Mouse (Mus musculus) kidney, adult 2 months (tissue): ENCODE data around the gene Zfp61.

ENCODE experiments used
- CTCF ChIP-seq: fragments of 200-500 bp; conservative IDR thresholded peaks from 2 replicates; pipeline ENCODE4 v1.5.1; 2011; ENCODE audit warnings: low read depth, mild to moderate bottlenecking, control low read depth, low read length, moderate library complexity, mixed read lengths; ENCODE audit not compliant: insufficient read depth, insufficient read length
- POLR2A ChIP-seq: fragments of 200-500 bp; IDR thresholded peaks from one replicate; pipeline ENCODE4 v1.6.1; 2011; ENCODE audit warnings: low read depth, low read length, control low read depth

GRCm38 (mm10) chr7:24288512-24288911, 12.5 kb downstream of the Zfp61 start:
- no peak for TF ChIP-seq POLR2A
- no peak for TF ChIP-seq CTCF
